Mouse (Mus musculus): Measurements from ENCODE around the gene Afmid. TPM values are rescaled to one million over a fixed set of nuclear protein-coding genes. Genes with fewer than 3 reads are reported as not detected.
A peak's percentile ranks its signal among the peaks of the same experiment; 100 is the strongest.

The Afmid gene
- total and polyA plus RNA-seq, 3 experiments, result 2.5 to 11.8 (median 3.2) TPM

GRCm38 (mm10) chr11:117858392-117858791 is 32.7 kb downstream of the Afmid start:
- no peak overlapping the region for H3K27ac ChIP-seq
- TF ChIP-seq CTCF (IDR thresholded peaks at IDR 0.05), result no peak
- TF ChIP-seq POLR2A (IDR thresholded peaks at IDR 0.05; ENCODE audit: insufficient read depth, low read depth, low read length), result no peak
- TF ChIP-seq EP300 (IDR thresholded peaks at IDR 0.05; ENCODE audit: insufficient read depth, low read depth, low read length), result no peak
- DNase-seq, result no peak
- H3K79me2 ChIP-seq (replicated peaks; ENCODE audit: control insufficient read depth, insufficient read depth, low read length), result no peaks in the 10 kb centered on the region
- intact Hi-C loops (cut with DNase I), result no loop called here
- no peak overlapping the region for H3K9ac ChIP-seq (ENCODE audit: low read depth, low read length)
- H3K4me1 ChIP-seq (ENCODE audit: control insufficient read depth, insufficient read depth, low read length), result no peaks in the 10 kb centered on the region
- H3K36me3 ChIP-seq (ENCODE audit: control insufficient read depth, insufficient read depth, low read length), result no peaks in the 10 kb centered on the region
- no peak overlapping the region for H3K4me3 ChIP-seq
- peaks cover 6% of the 10 kb centered on the region; the same call in 1 of the 2 replicates for H3K27me3 ChIP-seq (ENCODE audit: control insufficient read depth, insufficient read depth, low read length)
- 76% methylated on average over 3 of the region's 3 CpGs for WGBS

GRCm38 (mm10) chr11:117860601-117861000 is 34.9 kb downstream of the Afmid start, which contains the start of gene Tmem235:
Gene Tmem235, plus strand, starts transcription at chr11:117860752.
- intact Hi-C loops (cut with DNase I), result no loop called here
- Histone ChIP-seq H3K79me2 (replicated peaks; ENCODE audit: control insufficient read depth, insufficient read depth, low read length) (no peaks in the 10 kb centered on the region), H3K9ac (ENCODE audit: low read depth, low read length) (no peak within 1 kb of the TSS), H3K27me3 (ENCODE audit: control insufficient read depth, insufficient read depth, low read length) (peaks cover 6% of the 10 kb centered on the region; the same call in 1 of the 2 replicates), H3K27ac (no peak within 1 kb of the TSS), H3K4me3 (no peak within 1 kb of the TSS), H3K4me1 (ENCODE audit: control insufficient read depth, insufficient read depth, low read length) (no peaks in the 10 kb centered on the region), H3K36me3 (ENCODE audit: control insufficient read depth, insufficient read depth, low read length) (no peaks in the 10 kb centered on the region)
- TF ChIP-seq CTCF (IDR thresholded peaks at IDR 0.05), result no peak
- no peak for TF ChIP-seq POLR2A (IDR thresholded peaks at IDR 0.05; ENCODE audit: insufficient read depth, low read depth, low read length)
- TF ChIP-seq EP300 (IDR thresholded peaks at IDR 0.05; ENCODE audit: insufficient read depth, low read depth, low read length), result no peak
- WGBS, result 10% methylated on average over 23 of the region's 23 CpGs
- no peak for DNase-seq

GRCm38 (mm10) chr11:117863174-117863856 is 37.6 kb downstream of the Afmid start:
- Histone ChIP-seq H3K27me3 (ENCODE audit: control insufficient read depth, insufficient read depth, low read length) (peaks cover 6% of the 10 kb centered on the region; the same call in 1 of the 2 replicates), H3K27ac (no peak overlapping the region), H3K4me1 (ENCODE audit: control insufficient read depth, insufficient read depth, low read length) (no peaks in the 10 kb centered on the region), H3K4me3 (no peak overlapping the region), H3K36me3 (ENCODE audit: control insufficient read depth, insufficient read depth, low read length) (no peaks in the 10 kb centered on the region), H3K79me2 (replicated peaks; ENCODE audit: control insufficient read depth, insufficient read depth, low read length) (no peaks in the 10 kb centered on the region), H3K9ac (ENCODE audit: low read depth, low read length) (no peak overlapping the region)
- no peak for TF ChIP-seq POLR2A (IDR thresholded peaks at IDR 0.05; ENCODE audit: insufficient read depth, low read depth, low read length)
- TF ChIP-seq CTCF (IDR thresholded peaks at IDR 0.05), result no peak
- TF ChIP-seq EP300 (IDR thresholded peaks at IDR 0.05; ENCODE audit: insufficient read depth, low read depth, low read length), result no peak
- intact Hi-C loops (cut with DNase I), result no loop called here
- no peak for DNase-seq
- 54% methylated on average over 11 of the region's 11 CpGs for WGBS

GRCm38 (mm10) chr11:117864805-117865204 is 39.1 kb downstream of the Afmid start:
- Histone ChIP-seq H3K79me2 (replicated peaks; ENCODE audit: control insufficient read depth, insufficient read depth, low read length) (no peaks in the 10 kb centered on the region), H3K27me3 (ENCODE audit: control insufficient read depth, insufficient read depth, low read length) (peaks cover 6% of the 10 kb centered on the region; the same call in 1 of the 2 replicates), H3K4me1 (ENCODE audit: control insufficient read depth, insufficient read depth, low read length) (no peaks in the 10 kb centered on the region), H3K4me3 (no peak overlapping the region), H3K36me3 (ENCODE audit: control insufficient read depth, insufficient read depth, low read length) (no peaks in the 10 kb centered on the region), H3K9ac (ENCODE audit: low read depth, low read length) (no peak overlapping the region), H3K27ac (no peak overlapping the region)
- DNase-seq, result no peak
- intact Hi-C loops (cut with DNase I), result no loop called here
- no peak for TF ChIP-seq POLR2A (IDR thresholded peaks at IDR 0.05; ENCODE audit: insufficient read depth, low read depth, low read length)
- TF ChIP-seq EP300 (IDR thresholded peaks at IDR 0.05; ENCODE audit: insufficient read depth, low read depth, low read length), result no peak
- no peak for TF ChIP-seq CTCF (IDR thresholded peaks at IDR 0.05)
- 62% methylated on average over 2 of the region's 2 CpGs for WGBS

GRCm38 (mm10) chr11:117865988-117866387 is 40.3 kb downstream of the Afmid start:
- 69% methylated on average over 6 of the region's 6 CpGs for WGBS
- H3K27me3 ChIP-seq (ENCODE audit: control insufficient read depth, insufficient read depth, low read length), result no peaks in the 10 kb centered on the region
- no peak overlapping the region for H3K27ac ChIP-seq
- H3K9ac ChIP-seq (ENCODE audit: low read depth, low read length), result no peak overlapping the region
- H3K36me3 ChIP-seq (ENCODE audit: control insufficient read depth, insufficient read depth, low read length), result no peaks in the 10 kb centered on the region
- TF ChIP-seq EP300 (IDR thresholded peaks at IDR 0.05; ENCODE audit: insufficient read depth, low read depth, low read length), result no peak
- TF ChIP-seq CTCF (IDR thresholded peaks at IDR 0.05), result no peak
- TF ChIP-seq POLR2A (IDR thresholded peaks at IDR 0.05; ENCODE audit: insufficient read depth, low read depth, low read length), result no peak
- no peaks in the 10 kb centered on the region for H3K4me1 ChIP-seq (ENCODE audit: control insufficient read depth, insufficient read depth, low read length)
- intact Hi-C loops (cut with DNase I), result no loop called here
- H3K79me2 ChIP-seq (replicated peaks; ENCODE audit: control insufficient read depth, insufficient read depth, low read length), result no peaks in the 10 kb centered on the region
- H3K4me3 ChIP-seq, result no peak overlapping the region
- DNase-seq, result no peak

- peaks cover 3% of the 10 kb centered on the region for H3K4me1 ChIP-seq (ENCODE audit: control insufficient read depth, insufficient read depth, low read length)
- WGBS, result 42% methylated on average over 12 of the region's 12 CpGs
- no peak overlapping the region for H3K4me3 ChIP-seq
- H3K79me2 ChIP-seq (replicated peaks; ENCODE audit: control insufficient read depth, insufficient read depth, low read length), result no peaks in the 10 kb centered on the region
- H3K36me3 ChIP-seq (ENCODE audit: control insufficient read depth, insufficient read depth, low read length), result no peaks in the 10 kb centered on the region
- peak; percentile 97 for TF ChIP-seq EP300 (IDR thresholded peaks at IDR 0.05; ENCODE audit: insufficient read depth, low read depth, low read length)
- TF ChIP-seq POLR2A (IDR thresholded peaks at IDR 0.05; ENCODE audit: insufficient read depth, low read depth, low read length), result no peak
- peak; percentile 99 for TF ChIP-seq CTCF (IDR thresholded peaks at IDR 0.05)
- DNase-seq, result peak; percentile 75 to 77
- intact Hi-C loops (cut with DNase I), result loop anchor here (1.0 to 5.0 kb wide), 5 partner anchors 42 to 351 kb away; partner anchors contain the start of gene Socs3
- no peak overlapping the region for H3K27ac ChIP-seq
- no peaks in the 10 kb centered on the region for H3K27me3 ChIP-seq (ENCODE audit: control insufficient read depth, insufficient read depth, low read length)
- no peak overlapping the region for H3K9ac ChIP-seq (ENCODE audit: low read depth, low read length)
These were observed 45.1 kb downstream of the Afmid start for GRCm38 (mm10) chr11:117870688-117871365.

All from heart, adult 2 months (tissue).